Mouse (Mus musculus) erythroblast, embryonic 14.5 days (primary cell): Measurements from ENCODE around the gene Islr. TPM values are rescaled to one million over a fixed set of nuclear protein-coding genes. Genes with fewer than 3 reads are reported as not detected.

Experiments
- H3K27me3 ChIP-seq: 2 replicates; pipeline ENCODE4 v1.6.1; 2012; ENCODE audit warnings: inconsistent platforms; ENCODE audit not compliant: control insufficient read depth
- H3K36me3 ChIP-seq: 2 replicates; pipeline ENCODE4 v1.6.1; 2012; ENCODE audit warnings: mild to moderate bottlenecking, inconsistent platforms; ENCODE audit not compliant: control insufficient read depth
- H3K4me1 ChIP-seq: 2 replicates; pipeline ENCODE4 v1.6.1; 2012; ENCODE audit warnings: inconsistent platforms; ENCODE audit not compliant: control insufficient read depth
- H3K4me3 ChIP-seq: replicated peaks from 2 replicates; pipeline ENCODE3; 2012; ENCODE audit warnings: moderate library complexity, mild to moderate bottlenecking, inconsistent platforms
- H3K9me3 ChIP-seq: 2 replicates; pipeline ENCODE4 v1.6.1; 2012; ENCODE audit warnings: low read length, inconsistent platforms, mixed read lengths; ENCODE audit not compliant: control insufficient read depth
- GATA1 ChIP-seq: IDR thresholded peaks from 2 replicates; pipeline ENCODE4 v1.6.1; 2012; ENCODE audit warnings: low read length, inconsistent platforms, mixed read lengths
- TAL1 ChIP-seq: IDR thresholded peaks from 3 replicates; pipeline ENCODE4 v1.6.1; 2012; ENCODE audit warnings: low read length, inconsistent platforms, mixed read lengths
- polyA plus RNA-seq: library from polyadenylated mRNA; stranded (reverse); fragments of >175 nt; gene quantifications from 2 replicates; pipeline ENCODE4 v1.2.3, GENCODE M21; 2012

Gene Islr
- polyA plus RNA-seq, 1 experiment = not detected

GRCm38 (mm10) chr9:58246083-58246591, 42.0 kb upstream of the Islr start:
- no peaks in the 10 kb centered on the region for H3K27me3 ChIP-seq
- H3K9me3 ChIP-seq = no peaks in the 10 kb centered on the region
- peak overlapping the region; percentile 90 for H3K4me3 ChIP-seq
- peaks cover 68% of the 10 kb centered on the region for H3K36me3 ChIP-seq
- H3K4me1 ChIP-seq = peaks cover 91% of the 10 kb centered on the region
- TF ChIP-seq TAL1 (peak; percentile 42; the same call in 1 of the 3 replicates), GATA1 (peak; percentile 67)

GRCm38 (mm10) chr9:58243696-58244095, 39.6 kb upstream of the Islr start:
- H3K4me1 ChIP-seq = peaks cover 74% of the 10 kb centered on the region
- no peaks in the 10 kb centered on the region for H3K9me3 ChIP-seq
- peaks cover 89% of the 10 kb centered on the region for H3K36me3 ChIP-seq

GRCm38 (mm10) chr9:58242696-58243095, 38.6 kb upstream of the Islr start:
- peak overlapping the region; percentile 10 for H3K4me3 ChIP-seq
- TF ChIP-seq GATA1 (no peak), TAL1 (no peak)
- no peaks in the 10 kb centered on the region for H3K9me3 ChIP-seq
- H3K4me1 ChIP-seq = peaks cover 70% of the 10 kb centered on the region
- H3K36me3 ChIP-seq = peaks cover 91% of the 10 kb centered on the region
- H3K27me3 ChIP-seq = no peaks in the 10 kb centered on the region

More at GRCm38 (mm10) chr9:58243696-58244095, 39.6 kb upstream of the Islr start:
- Histone ChIP-seq H3K27me3 (no peaks in the 10 kb centered on the region), H3K4me3 (peak overlapping the region; percentile 1)
- no peak for TF ChIP-seq TAL1
- no peak for TF ChIP-seq GATA1

- Histone ChIP-seq H3K9me3 (no peaks in the 10 kb centered on the region), H3K4me1 (peaks cover 65% of the 10 kb centered on the region), H3K4me3 (no peak overlapping the region), H3K36me3 (peaks cover 91% of the 10 kb centered on the region), H3K27me3 (no peaks in the 10 kb centered on the region)
- TF ChIP-seq TAL1 (no peak), GATA1 (no peak)
Observed at GRCm38 (mm10) chr9:58241780-58242485, 37.8 kb upstream of the Islr start.

GRCm38 (mm10) chr9:58234502-58235015, 30.5 kb upstream of the Islr start:
- H3K27me3 ChIP-seq = no peaks in the 10 kb centered on the region
- no peak overlapping the region for H3K4me3 ChIP-seq
- no peaks in the 10 kb centered on the region for H3K9me3 ChIP-seq
- H3K36me3 ChIP-seq = peaks cover 88% of the 10 kb centered on the region
- no peak for TF ChIP-seq GATA1
- TF ChIP-seq TAL1 = no peak
- H3K4me1 ChIP-seq = peaks cover 13% of the 10 kb centered on the region

- H3K4me3 ChIP-seq = no peak overlapping the region
- no peak for TF ChIP-seq GATA1
- no peak for TF ChIP-seq TAL1
- no peaks in the 10 kb centered on the region for H3K27me3 ChIP-seq
- no peaks in the 10 kb centered on the region for H3K9me3 ChIP-seq
- peaks cover 91% of the 10 kb centered on the region for H3K36me3 ChIP-seq
- H3K4me1 ChIP-seq = peaks cover 7% of the 10 kb centered on the region
Observed at GRCm38 (mm10) chr9:58232374-58232773, 28.3 kb upstream of the Islr start.

- Histone ChIP-seq H3K4me3 (no peak overlapping the region), H3K9me3 (no peaks in the 10 kb centered on the region), H3K36me3 (peaks cover 91% of the 10 kb centered on the region), H3K4me1 (peaks cover 7% of the 10 kb centered on the region), H3K27me3 (no peaks in the 10 kb centered on the region)
- TF ChIP-seq GATA1 (no peak), TAL1 (no peak)
Observed at GRCm38 (mm10) chr9:58231746-58232145, 27.6 kb upstream of the Islr start.

GRCm38 (mm10) chr9:58228777-58229466, 24.8 kb upstream of the Islr start:
- Histone ChIP-seq H3K4me3 (no peak overlapping the region), H3K36me3 (peaks cover 99% of the 10 kb centered on the region), H3K9me3 (no peaks in the 10 kb centered on the region), H3K27me3 (no peaks in the 10 kb centered on the region), H3K4me1 (peaks cover 14% of the 10 kb centered on the region)
- TF ChIP-seq TAL1 (no peak), GATA1 (no peak)
